Mouse (Mus musculus) CD4-positive helper T cell, adult 2 months (primary cell): Measurements from ENCODE around the gene Wrb.
A peak's percentile ranks its signal among the peaks of the same experiment; 100 is the strongest.
"Not testable (repeated sequence)": the region's sequence is repeated elsewhere in the genome, so short reads cannot be mapped to it uniquely, and the experiment has no call there.

Experiments used
- DNase-seq: peaks from one replicate; pipeline ENCODE4 v3.0.0-alpha.2; 2012; ENCODE audit warnings: low read depth, missing footprints, low spot score

Gene Wrb

DNA sequence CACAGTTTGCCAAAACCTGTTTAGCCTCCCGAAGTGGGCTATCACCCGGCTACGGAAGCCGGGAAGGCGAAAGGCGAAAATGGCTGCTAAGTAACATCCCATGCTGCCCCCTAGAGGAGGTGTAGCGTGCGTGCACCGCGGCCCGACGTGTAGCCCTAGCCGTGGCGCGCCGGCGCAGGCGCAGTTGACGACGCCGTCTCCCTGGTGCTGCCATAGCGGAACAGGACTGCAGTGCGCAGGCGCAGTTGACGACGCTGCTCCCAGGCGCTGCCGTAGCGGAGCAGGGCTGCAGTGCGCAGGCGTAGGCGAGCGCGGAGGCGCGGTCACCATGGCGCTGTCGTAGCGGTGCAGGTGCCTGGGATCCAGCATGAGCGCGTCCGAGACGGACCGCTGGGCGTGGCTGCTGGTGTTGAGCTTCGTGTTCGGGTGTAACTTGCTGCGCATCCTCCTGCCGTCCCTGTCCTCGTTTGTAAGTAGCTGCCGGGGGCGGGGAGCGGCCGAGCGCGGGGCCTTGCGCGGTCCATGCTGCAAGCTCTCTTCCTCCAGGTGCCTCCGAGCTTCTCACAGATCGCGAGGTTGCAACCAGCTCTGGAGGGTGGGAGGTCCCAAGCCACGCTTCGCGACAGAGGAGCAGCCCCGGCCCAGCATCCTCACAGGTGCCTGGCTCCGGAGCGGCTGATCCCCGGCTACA, at the start of gene Wrb:
TSS of gene Wrb (plus strand) at position 298 of the 691 bp plus-strand sequence.
- DNase-seq: peak; percentile 100

DNA sequence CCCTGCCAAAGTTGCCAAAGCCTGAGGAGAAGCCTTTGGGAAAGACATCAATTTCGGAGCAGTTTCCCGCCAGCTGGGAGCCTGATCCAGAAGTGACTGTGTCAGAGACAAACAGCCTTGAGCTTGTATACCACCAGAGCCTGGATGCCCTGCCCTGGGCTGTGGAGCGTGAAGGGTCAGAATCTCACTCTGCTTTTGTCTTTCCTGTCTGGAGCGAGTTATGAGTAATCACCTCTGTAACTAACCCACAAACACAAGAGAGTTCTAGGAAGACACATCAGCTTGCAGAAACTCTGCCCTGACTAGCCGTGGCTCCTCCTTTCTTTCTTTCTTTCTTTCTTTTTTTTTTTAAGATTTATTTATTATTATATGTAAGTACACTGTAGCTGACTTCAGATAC, 49.2 kb upstream of the Wrb start:
- DNase-seq: no peak

DNA sequence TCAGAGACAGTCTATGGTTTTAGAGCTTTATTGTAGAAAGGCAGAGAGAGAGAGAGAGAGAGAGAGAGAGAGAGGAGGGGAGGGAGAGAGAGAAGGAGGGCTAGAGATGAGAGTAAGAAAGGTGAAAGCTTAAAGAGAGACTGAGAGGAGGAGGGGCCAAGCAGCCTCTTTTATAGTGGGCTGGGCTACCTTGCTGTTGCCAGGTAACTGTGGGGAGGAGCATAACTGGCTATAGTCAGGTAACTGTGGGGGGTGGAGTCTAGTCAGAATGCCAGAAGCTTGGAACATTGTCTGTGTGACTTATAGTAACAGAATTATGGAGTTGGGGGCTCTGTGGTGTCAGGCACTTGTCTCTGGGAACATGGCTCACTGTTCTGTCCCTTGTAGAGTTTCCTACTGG, 47.4 kb upstream of the Wrb start:
- DNase-seq: not testable (repeated sequence)

DNA sequence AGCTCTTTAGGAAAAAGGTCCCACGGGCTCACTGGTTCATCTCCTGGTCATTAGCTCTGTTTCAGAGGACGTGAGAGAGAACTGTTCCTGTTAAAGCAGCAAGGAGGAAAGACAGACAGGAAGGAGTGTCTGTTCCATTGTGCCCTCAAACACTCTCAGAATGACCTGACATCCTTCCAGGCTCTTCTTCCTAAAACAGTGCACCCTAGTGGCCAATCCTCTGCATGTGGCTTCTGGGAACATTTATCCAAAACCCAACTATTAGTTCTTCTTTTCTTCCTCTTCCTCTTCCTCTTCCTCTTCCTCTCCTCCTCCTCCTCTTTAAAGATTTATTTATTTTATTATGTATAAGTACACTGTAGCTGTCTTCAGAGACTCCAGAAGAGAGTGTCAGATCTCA, 42.2 kb upstream of the Wrb start:
- DNase-seq: peak; percentile 46

DNA sequence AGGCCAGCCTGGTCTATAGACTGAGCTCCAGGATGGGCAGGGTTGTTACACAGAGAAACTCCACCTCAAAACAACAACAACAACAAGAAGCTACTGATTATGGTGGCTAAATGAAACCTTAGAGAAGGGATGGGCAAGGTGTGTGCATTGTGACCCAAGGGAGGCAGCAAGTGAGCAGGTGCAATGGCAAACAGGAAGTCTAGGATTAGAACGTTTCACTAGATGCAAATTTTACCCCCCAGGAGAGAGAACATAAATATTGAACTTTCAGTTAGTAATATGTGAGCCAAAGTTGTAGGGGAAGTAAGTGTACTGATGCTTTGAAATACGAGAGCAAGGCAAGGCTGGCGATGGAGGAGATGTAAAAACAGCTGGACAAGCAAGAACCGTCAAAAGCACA, 35.5 kb upstream of the Wrb start:
- DNase-seq: no peak

DNA sequence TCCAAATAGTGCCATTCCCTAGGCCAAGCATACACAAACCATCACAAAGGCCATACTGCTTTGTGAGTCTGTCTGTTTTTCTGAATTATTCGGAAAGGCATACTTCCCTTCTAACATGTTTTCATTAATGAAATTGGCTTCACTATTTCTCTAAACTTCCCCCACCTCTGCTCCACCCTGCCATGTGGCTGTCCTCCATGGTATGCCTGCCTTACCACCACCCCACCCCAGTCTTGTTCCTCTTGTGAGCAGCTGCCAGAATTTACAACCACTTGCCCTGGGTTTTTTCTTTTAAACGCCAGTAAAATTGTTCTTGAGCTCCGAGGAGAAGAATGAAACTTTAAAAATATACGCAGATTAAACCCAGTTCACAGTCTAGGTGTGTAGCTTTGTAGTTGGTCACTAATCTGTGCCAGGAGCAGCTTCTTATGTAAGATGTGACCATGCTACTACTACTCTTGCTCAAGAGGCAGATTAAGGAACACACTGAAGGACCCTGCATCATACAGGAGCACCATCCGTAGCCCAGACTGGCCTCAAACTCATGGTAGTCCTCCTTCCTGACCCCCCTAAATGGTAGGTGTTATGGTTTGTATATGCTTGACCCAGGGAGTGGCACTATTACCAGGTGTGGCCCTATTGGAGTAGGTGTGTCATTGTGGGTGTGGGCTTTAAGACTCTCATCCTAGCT, 34.4 kb upstream of the Wrb start:
- no peak for DNase-seq

DNA sequence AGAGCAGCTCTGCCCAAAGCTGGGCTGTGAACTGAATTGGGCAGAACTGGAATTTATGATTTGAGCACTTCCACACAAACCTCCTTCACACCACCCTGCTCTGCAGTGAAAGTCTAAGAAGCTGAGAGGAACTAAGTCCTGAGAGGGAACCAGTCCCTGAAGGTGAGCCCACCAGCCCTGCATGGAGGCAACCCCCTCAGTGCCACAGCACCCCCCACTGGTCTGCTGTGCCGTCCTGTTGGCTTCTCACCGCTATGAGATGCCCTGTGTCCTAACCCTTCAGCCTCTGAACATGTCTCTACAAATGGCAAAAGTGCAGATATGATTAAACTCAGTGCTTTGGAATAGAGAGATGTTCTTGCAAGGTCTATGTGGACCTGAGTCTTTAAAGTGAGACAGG, 32.4 kb upstream of the Wrb start:
- no peak for DNase-seq

DNA sequence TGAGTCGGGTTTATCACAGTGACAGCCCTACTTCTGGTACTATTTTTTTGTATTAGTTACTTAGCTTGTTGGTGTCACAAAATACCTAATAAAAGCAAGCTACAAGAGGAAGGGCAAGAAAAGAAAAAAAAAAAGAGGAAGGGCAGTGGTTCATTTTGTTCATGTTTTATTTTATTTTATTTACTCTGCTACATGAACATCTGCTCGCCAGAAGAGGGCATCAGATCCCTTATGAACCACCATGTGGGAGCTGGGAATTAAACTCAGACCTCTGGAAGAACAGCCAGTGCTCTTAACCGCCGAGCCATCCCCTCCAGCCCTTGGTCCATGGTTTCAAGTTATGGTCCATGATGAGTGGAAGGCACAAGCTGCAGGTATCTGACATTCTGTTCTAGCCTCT, 30.5 kb upstream of the Wrb start:
- no peak for DNase-seq

DNA sequence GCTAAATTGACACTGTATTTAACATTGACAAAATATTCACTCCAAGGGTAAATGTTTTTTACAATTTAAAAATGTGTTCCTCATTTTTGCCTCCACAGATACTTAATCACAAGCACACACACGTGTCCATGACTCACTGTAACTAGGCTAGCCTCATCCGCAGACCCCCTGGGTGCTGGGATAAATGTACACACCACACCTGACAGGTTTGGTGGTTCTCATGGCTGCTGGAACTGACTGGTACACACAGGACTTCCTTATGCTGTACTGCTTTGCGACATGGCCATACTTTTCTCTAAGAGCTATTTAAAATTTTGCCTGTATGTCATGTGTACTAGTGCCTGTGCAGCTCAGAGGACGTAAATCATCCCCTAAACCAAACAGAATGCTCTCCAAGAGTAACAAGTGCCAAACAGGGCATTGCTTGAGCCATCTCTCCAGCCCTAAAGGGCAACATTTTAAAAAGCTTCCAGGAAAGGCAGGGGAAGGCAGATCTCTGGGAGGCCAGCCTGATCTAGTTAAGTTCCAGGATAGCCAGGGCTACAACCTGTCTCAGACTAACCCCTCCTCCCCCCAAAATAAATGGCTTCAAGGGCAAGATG, 25.1 kb upstream of the Wrb start:
- no peak for DNase-seq

DNA sequence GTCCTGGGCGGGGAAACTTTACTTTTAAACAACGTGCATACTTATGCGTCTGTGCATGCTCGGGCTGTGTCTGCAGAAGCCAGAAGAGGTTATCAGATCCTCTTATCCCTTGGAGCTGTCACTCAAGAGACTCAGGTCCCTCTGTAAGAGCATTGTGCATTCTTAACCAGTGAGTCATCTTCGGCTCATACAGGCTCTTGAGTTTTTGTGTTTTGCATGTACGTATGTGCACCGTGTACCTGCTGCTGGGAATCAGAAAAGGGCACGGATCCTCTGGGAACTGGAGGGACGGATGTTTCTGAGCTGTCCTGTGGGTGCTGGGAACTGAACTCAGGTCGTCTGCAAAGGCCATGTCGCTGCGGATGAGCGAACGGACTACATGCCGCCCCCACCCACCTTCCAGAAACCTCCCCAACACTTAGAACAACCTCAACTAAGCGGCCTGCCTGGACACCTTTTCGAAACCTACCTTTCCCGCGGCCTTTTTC, 18.5 kb upstream of the Wrb start:
- no peak for DNase-seq

DNA sequence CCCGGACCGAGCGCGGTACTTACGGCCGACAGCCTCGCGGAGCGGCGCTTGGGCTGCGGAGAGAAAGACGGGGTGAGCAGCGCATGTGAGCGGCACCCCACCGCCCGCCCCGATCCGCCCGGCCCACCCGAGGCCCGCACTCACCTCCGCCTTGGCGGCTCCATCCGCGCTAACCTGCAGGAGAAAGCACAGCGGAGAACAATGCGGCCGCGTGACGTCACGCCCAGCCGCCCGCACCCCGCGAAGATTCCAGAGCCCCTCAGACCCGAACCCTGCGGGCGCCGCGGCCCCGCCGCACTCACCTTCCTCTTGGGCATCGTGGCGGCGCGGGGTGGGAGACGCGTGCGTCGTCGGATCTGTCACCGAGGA, 17.9 kb upstream of the Wrb start:
- DNase-seq: no peak

DNA sequence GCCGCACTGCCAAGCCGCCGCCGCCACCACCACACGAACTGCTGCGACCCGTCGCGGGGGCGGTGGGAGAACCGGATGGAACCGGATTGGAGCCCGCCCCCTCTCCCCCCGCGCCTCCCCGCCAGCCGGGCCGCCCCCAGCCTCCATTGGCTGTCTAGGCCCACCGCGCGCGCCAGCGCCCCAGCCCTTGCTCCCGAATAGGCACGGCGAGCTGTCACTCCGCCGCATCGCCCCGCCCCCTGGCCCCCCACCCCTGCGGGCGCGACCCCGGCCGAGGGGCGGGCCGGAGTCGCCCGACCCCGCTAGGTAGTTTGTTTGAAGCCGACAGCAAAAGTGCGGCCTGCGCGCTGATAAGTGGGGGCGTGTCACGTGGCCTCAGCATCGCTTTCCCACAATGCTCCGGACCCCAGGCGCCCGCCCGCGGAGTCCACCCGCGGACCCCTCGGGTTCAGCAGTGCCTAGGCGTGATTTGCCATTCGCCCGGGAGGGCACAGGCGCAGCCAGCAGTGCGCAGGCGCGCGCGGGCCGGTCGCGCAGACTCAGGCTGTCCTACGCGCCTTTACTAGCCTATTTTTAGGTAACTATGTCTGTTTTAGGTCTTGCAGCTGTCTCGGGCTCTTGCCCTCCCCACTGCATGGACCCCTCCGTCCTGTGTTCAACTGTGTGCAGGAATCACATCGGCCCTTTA, 17.4 kb upstream of the Wrb start, which contains the start of gene Hmgn1:
TSS of gene Hmgn1 (minus strand) at position 73 of the 688 bp plus-strand sequence.
- peak; percentile 94 for DNase-seq

DNA sequence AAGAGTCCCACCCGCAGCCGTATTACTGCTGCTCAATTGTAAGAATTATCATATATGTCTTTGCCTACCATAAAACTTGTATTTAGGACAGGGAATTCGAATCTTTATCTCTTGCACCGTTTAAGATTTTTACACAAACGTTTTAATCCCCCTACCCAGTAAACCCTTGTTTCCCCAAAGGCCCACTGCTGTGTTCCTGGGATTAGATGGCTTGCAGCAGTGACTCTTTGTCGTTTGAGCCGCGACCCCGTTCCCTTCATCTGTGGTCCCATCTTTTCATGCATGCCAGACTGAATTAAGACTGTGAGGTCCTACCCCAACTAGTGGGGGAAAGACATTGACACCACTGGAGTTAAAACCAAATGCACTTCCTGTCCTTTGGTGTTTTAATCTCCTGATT, 16.7 kb upstream of the Wrb start:
- no peak for DNase-seq

DNA sequence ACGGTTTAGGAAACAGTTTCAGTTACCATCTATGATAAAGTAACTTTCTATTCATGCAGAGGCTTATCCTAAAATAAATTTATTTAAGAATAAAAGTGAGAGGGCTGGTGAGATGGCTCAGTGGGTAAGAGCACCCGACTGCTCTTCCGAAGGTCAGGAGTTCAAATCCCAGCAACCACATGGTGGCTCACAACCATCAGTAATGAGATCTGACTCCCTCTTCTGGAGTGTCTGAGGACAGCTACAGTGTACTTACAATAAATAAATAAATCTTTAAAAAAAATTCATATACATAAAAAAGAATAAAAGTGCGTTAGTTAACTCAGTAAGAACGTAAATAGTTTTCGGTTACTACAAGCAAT, 478 bp upstream of the Wrb start:
- not testable (repeated sequence) for DNase-seq

DNA sequence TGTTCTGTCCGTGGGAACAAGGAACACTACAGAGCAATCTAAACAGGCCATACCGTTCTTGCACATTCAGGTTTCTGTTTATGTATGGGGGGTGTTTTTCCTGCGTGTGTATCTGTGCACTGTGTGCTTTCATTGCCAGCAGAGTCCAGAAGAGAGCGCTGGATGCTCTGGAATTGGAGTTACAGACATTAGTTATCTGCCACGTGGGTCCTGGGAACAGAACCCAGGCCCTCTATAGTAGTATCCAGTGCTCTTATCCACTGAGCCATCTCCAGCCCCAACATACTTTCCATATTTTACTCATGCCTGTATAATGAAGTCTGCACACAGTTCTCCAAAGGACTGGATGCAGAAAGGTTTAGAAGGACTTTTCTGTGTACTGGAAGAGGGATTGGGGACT, 607 bp downstream of the Wrb start:
- no peak for DNase-seq

DNA sequence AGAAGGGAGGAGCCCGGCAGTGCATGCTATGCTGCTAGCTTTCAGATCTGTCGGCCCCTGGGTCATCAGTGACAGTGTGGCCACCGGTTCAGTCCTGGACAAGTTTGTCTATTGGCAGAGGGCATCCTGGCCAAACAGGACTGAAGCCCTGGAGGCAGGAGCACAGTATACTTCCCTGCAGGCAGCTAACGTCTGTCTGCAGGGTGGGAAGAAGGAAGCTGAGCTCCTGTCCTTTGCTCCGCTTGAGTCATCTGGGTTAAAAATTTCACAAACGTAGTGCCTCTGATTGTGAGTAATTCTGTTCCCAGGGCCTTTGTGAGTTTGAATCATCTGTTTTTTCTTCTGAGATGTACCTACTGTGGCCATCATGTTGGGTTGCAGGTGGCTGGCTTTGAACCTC, 3.6 kb downstream of the Wrb start:
- no peak for DNase-seq

DNA sequence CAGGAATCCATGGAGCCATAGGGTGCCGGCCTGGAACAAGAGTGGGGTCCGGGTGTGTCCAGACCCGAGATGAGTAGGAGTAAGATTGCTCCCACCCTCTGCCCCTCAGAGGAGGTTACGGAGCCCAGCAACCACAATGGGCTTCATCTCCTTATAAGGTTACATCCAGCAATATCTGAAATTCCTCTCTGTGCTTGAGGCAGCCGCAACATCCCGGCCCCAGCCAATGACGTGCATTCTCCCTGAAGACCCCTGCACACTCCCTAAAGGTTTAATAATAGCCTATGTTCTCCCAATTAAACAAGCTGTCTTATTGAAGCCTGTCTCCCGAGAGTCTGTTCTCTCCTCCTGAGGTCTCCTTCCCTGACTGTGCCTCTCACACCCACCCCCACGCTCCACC, 4.1 kb downstream of the Wrb start:
- no peak for DNase-seq

DNA sequence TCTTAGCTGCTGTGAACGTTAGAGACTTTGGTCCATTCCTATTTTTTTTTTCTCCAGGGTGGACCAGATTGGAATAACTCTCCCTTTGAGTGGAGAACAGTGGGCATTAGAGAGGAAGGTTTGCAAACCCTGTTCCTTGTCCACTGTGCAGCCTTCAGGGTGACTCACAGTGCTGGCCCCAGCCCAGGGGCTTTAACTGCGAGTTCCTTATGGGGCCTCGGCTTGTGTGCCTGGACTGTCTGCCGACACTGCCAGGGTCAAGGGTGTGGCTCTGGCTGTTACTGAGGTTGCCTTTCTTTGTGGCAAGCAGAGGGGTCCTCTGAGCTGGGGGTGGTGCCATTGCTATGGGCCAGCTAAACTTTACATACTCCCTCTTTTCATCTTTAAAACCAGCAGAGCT, 5.8 kb downstream of the Wrb start:
- no peak for DNase-seq

DNA sequence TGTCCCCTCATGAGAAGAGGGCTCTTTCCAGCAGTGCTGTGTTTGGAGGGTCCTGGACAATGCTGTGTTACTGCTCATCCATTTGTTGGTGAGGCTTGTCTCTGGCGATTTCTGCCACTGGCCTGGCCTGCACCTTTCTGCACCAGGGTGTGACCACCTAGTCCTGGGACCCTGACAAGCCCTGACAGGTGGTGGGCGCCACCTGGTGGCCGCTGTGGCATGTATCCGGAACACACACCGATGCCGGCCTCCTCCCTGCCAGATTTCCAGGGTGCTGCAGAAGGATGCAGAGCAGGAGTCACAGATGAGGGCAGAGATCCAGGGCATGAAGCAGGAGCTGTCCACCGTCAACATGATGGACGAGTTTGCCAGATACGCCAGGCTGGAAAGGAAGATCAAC, 6.3 kb downstream of the Wrb start:
- peak; percentile 63 for DNase-seq

DNA sequence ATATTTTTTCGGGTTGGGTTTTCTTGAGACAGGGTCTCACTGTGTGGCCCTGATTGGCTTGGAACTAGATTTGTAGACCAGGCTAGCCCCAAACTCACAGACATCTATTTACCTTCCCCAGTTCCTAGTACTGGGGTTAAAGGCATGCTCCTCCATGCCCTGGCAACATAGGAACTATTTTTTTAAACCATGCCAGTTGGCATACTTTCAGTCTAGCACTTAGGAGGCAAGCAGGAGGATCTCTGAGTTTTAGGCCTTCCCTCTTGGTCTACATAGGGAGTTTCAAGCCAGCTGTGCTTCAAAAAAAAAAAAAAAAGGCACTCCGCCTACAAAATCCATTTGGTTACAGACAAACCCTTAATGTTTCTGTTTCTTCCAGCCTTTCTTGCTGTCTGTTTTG, 9.3 kb downstream of the Wrb start:
- no peak for DNase-seq

DNA sequence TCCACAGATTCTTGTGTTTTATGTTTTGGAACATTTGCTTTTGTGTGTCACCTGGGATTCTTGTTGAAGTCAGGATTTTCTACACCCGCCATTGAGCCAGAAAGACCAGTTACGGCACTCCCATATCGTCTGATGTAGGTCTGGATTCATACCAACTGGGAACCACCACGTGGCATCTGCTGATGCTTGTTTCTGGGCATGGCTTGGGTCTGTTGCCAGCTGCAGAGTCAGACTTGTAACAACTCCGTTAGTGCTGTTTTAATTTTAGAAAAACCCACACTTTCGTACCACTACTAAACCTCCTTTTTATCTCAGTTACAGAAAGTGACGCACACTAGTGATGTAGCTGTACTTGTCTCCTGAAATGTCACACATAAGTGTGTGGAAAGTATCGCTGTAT, 10.8 kb downstream of the Wrb start:
- no peak for DNase-seq

DNA sequence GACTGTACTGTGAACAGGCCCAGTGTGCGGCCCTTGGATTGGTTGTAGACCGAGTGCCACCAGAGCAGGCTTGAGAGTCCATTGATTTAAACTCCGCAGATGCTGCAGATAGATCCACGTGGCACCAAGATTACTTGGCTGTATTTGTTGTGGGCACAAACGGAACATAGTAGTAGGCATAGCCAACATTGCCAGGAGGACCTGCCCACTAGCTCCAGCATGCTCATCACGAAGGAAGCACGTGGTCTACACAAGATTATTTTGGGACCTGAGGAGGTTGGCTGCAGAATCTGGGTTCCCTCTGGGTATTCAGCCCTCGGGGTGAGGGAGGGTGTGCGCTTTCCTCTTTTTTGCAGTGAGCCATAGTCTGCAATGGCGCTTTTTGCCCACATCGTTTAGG, 12.0 kb downstream of the Wrb start:
- no peak for DNase-seq
